Mouse (Mus musculus): ENCODE measurements around the gene Inpp4b.

GRCm38 (mm10) chr8:81341191-81341590, 1.2 kb upstream of the Inpp4b start:
- TF ChIP-seq CTCF (IDR thresholded peaks at IDR 0.05; ENCODE audit: extremely low read depth, insufficient read length, insufficient replicate concordance, low read depth, low read length): no peak
- no peak for TF ChIP-seq POLR2A (IDR thresholded peaks at IDR 0.05; ENCODE audit: low read depth, low read length)

Data from small intestine, adult 2 months (tissue).